Comparison of ENCODE assay signal across 9 mouse cellular contexts in genomic region chr3:100963849-100964542, GRCm38 (mm10). TPM values are rescaled to one million over a fixed set of nuclear protein-coding genes. Genes with fewer than 3 reads are reported as not detected.
DNase-seq lines count a peak whose midpoint lies in the region; ATAC-seq lines count a peak whose summit lies in the region.
"Had no signal": no experiment of that assay in that cellular context is flagged by ENCODE, and none has a peak within 500 bp of the region (broad histone marks: within the 10 kb centered on the region; RNA-seq: fewer than 3 reads in every experiment).

No protein-coding gene starts in this region.

- H3K9ac ChIP-seq in midbrain, embryonic 11.5 days (ENCODE audit: low read length), result no peak overlapping the region
- H3K9ac ChIP-seq: heart, embryonic 13.5 days had no signal

- H3K27ac ChIP-seq in midbrain, embryonic 10.5 days (replicated peaks), result no peak overlapping the region
- no peak overlapping the region for H3K27ac ChIP-seq in midbrain, embryonic 11.5 days (ENCODE audit: low read depth, low read length)
- H3K27ac ChIP-seq: heart, embryonic 13.5 days had no signal

- H3K4me1 ChIP-seq in midbrain, embryonic 10.5 days, result peaks cover 4% of the 10 kb centered on the region
- H3K4me1 ChIP-seq in midbrain, embryonic 11.5 days (ENCODE audit: control insufficient read depth, insufficient read depth, low read length), result peaks cover 3% of the 10 kb centered on the region; the same call in 1 of the 2 replicates

- H3K4me3 ChIP-seq in midbrain, embryonic 10.5 days, result no peak overlapping the region
- H3K4me3 ChIP-seq in midbrain, embryonic 11.5 days (ENCODE audit: low read depth, low read length), result no peak overlapping the region
- H3K4me3 ChIP-seq: heart, embryonic 13.5 days had no signal

- 87% methylated on average over 14 of the region's 14 CpGs for WGBS in midbrain, embryonic 10.5 days
- 87% methylated on average over 14 of the region's 14 CpGs for WGBS in midbrain, embryonic 11.5 days

- peaks cover 80% of the 10 kb centered on the region for H3K36me3 ChIP-seq in midbrain, embryonic 10.5 days
- H3K36me3 ChIP-seq in midbrain, embryonic 11.5 days (ENCODE audit: control insufficient read depth, insufficient read depth, low read length), result peaks cover 19% of the 10 kb centered on the region

- no peak for ATAC-seq in midbrain, embryonic 11.5 days (ENCODE audit: low FRiP score)

- peak; percentile 22 to 73 for DNase-seq in adrenal gland, adult (ENCODE audit: inconsistent age in 2 of 2, low spot score in 1 of 2)
- no peak for DNase-seq in adrenal gland, postnatal 4 days (ENCODE audit: low spot score in 2 of 2)
- peak; percentile 26 for DNase-seq in midbrain, embryonic 10.5 days (ENCODE audit: low spot score)
- DNase-seq in midbrain, embryonic 11.5 days (ENCODE audit: low spot score, missing footprints), result no peak
- DNase-seq in embryo, embryonic 11.5 days (ENCODE audit: low read depth, low spot score), result peak; percentile 40
- DNase-seq in kidney, postnatal 14 days, result peak; percentile 47
- DNase-seq in lung, postnatal 14 days, result peak; percentile 57
- peak; percentile 9 for DNase-seq in skeletal muscle tissue, adult 2 months (ENCODE audit: low read depth, low spot score)

- H3K4me2 ChIP-seq in midbrain, embryonic 11.5 days, result no peak overlapping the region
- H3K4me2 ChIP-seq: heart, embryonic 13.5 days had no signal

- H3K9me3 ChIP-seq in midbrain, embryonic 10.5 days (replicated peaks), result no peaks in the 10 kb centered on the region
- no peaks in the 10 kb centered on the region for H3K9me3 ChIP-seq in midbrain, embryonic 11.5 days (ENCODE audit: control insufficient read depth, low read length)
- H3K9me3 ChIP-seq: heart, embryonic 13.5 days had no signal

- H3K27me3 ChIP-seq in midbrain, embryonic 10.5 days (ENCODE audit: low read depth, poor library complexity, severe bottlenecking), result no peaks in the 10 kb centered on the region
- no peaks in the 10 kb centered on the region for H3K27me3 ChIP-seq in midbrain, embryonic 11.5 days (ENCODE audit: control insufficient read depth, insufficient read depth, low read length)
- H3K27me3 ChIP-seq: heart, embryonic 13.5 days had no signal

RNA-seq across cellular contexts. Expression of gene Ttf2, which starts 5.5 kb away (rescaled TPM):
- 10 to 100 TPM; 15.1 to 16.5 TPM for total RNA-seq in adrenal gland, postnatal 4 days (2021)
- 29.3 and 30.1 TPM in 2 replicates for polyA plus RNA-seq in midbrain, embryonic 10.5 days (2016; fragmentation: Nextera tagmentation; extraction: Ambion mirVana)
- 24.7 and 26.9 TPM in 2 replicates for polyA plus RNA-seq in midbrain, embryonic 11.5 days (2014; fragmentation: Nextera tagmentation; extraction: Ambion mirVana)

RNA-seq across cellular contexts. Expression of gene Trim45, which starts 42.0 kb away (rescaled TPM):
- total RNA-seq in adrenal gland, postnatal 4 days (2021), result 1 to 10 TPM; 5.7 to 6.3 TPM
- 5.3 and 6.1 TPM in 2 replicates for polyA plus RNA-seq in midbrain, embryonic 10.5 days (2016; fragmentation: Nextera tagmentation; extraction: Ambion mirVana)
- 3.9 and 4.0 TPM in 2 replicates for polyA plus RNA-seq in midbrain, embryonic 11.5 days (2014; fragmentation: Nextera tagmentation; extraction: Ambion mirVana)

Comparison
In these comparisons a context has a peak if more than half of its experiments do, and no peak if none do; other contexts are left out.
1. DNase-seq: peak in adrenal gland, adult (2 of 2), midbrain, embryonic 10.5 days (single experiment), embryo, embryonic 11.5 days (single experiment), kidney, postnatal 14 days (single experiment), lung, postnatal 14 days (single experiment) and skeletal muscle tissue, adult 2 months (single experiment); none in adrenal gland, postnatal 4 days (0 of 2) and midbrain, embryonic 11.5 days (single experiment).